Mouse (Mus musculus) layer of hippocampus, adult 2 months (tissue): ENCODE results near the gene Dact3. TPM values are rescaled to one million over a fixed set of nuclear protein-coding genes. Genes with fewer than 3 reads are reported as not detected.

Experiments used
- DNase-seq, 2 experiments: peaks; one replicate each; pipeline ENCODE4 v3.0.0; 2022; ENCODE audit warnings: low spot score in 2 of 2
- H3K27ac ChIP-seq: fragments of 200-600 bp; 2 replicates; pipeline ENCODE4 v1.8.1; 2022
- H3K4me3 ChIP-seq: fragments of 200-600 bp; 2 replicates; pipeline ENCODE4 v1.8.1; 2022; ENCODE audit warnings: mild to moderate bottlenecking
- CTCF ChIP-seq: fragments of 200-600 bp; conservative IDR thresholded peaks from 2 replicates; pipeline ENCODE4 v1.8.1; 2022; ENCODE audit warnings: antibody characterized with exemption, mild to moderate bottlenecking, moderate library complexity
- total RNA-seq, 2 experiments: library from RNA; stranded (reverse); gene quantifications; 2 replicates each; pipeline ENCODE4 v1.2.3; 2021

The Dact3 gene
- total RNA-seq, 2 experiments from 2014 or later, result 154 to 156 TPM

DNA sequence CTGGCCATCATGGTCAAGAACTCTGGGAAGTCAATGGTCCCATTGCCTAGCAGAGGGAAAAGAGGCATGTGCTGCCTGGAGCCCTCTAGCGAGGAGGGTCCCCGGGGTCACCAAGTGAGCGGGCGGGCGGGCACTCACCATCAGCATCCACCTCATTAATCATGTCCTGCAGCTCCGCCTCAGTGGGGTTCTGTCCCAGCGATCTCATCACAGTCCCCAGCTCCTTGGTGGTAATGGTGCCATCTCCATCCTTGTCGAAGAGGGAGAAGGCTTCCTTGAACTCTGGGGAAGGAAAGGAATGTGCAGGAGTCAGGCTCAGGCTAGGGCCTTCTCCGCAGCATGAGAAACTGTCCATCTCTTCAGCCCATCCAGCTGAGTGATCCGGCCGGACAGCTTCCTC lies 42.3 kb downstream of the Dact3 start:
- TF ChIP-seq CTCF, result no peak
- Histone ChIP-seq H3K27ac (peak overlapping the region; percentile 87), H3K4me3 (no peak overlapping the region)
- no peak for DNase-seq

DNA sequence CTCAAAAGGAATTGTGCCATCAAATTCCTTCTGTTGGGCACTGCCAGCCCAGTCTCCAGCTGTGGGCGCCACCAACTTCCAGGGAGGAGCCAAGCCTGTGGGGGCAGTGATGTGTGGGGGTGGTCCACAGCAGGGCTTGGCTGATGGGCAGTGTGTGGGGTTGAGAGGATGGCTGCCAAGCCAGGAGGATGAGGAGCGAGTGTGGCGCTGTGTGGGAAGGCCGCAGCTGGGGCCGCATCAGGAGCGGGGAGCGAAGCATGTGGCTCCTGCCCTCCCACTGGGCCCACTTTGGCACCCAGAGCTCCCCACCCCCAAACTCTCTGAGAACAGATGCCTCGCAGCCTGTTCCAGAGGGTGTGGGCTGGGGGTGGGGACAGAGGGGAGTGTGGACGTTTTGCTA lies 42.9 kb downstream of the Dact3 start:
- H3K27ac ChIP-seq, result peak overlapping the region; percentile 87

DNA sequence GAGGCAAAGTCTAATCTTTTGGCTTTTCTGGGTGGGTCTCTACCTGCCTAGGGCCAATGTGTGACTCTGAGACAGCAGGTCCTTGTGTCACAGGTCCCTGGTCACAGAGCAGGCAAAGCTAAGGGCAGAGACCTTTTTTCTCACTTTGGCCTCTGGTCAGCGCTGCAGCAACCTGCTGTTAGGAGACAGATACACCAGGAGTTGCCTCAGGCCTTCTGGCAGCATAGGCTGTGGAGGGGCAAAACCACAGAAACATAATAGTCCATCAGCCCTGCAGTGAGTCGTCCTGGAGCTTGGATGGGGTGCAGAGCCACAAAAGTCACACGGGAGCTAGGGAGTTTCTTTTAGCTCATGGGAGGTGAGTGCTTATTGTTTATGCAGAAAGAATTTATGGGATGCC lies 43.6 kb downstream of the Dact3 start:
- no peak for TF ChIP-seq CTCF
- Histone ChIP-seq H3K4me3 (peak overlapping the region; percentile 25; the same call in 1 of the 2 replicates), H3K27ac (peak overlapping the region; percentile 87)
- DNase-seq, result no peak

More for the DNA sequence above, 42.9 kb downstream of the Dact3 start:
- peak; percentile 78 to 81 for DNase-seq
- no peak overlapping the region for H3K4me3 ChIP-seq
- TF ChIP-seq CTCF, result no peak

DNA sequence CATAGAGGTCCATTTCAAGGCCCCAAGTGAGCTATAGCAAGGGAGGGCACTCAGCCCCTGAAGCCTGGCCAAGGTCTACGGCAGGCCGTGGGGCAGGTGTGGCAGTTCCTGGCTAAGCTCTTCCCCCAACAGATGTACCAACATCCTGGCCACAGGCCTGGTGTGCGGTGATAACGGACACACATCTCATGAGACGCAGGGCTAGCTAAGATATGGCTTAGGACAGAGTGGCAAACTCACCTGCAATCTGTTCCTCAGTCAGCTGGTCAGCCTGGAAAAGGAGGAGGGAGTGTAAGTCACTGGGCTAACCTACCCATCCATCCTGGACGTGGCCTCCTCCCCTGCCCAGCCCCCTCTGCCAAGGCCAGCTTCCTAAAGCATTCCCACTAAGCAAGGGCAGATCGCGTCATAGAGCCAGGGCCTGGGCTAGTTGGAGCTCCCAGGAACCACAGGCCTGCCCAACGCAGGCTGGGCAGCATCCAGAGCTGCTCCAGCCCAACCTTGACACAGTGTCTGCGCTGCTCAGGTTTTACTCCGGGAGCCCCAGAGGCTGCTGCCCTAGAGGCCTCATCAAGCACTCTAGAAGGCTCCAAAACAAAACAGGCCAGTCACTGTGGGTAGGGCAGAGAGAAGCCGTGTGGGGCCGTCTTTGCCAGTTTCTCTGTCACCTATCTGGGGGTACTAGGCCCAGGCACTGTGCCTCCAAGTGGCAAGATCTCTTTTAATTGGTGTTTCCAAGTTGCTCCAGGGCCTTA lies 44.5 kb downstream of the Dact3 start:
- DNase-seq, result no peak
- no peak for TF ChIP-seq CTCF
- Histone ChIP-seq H3K4me3 (peak overlapping the region; percentile 83), H3K27ac (peak overlapping the region; percentile 100)

DNA sequence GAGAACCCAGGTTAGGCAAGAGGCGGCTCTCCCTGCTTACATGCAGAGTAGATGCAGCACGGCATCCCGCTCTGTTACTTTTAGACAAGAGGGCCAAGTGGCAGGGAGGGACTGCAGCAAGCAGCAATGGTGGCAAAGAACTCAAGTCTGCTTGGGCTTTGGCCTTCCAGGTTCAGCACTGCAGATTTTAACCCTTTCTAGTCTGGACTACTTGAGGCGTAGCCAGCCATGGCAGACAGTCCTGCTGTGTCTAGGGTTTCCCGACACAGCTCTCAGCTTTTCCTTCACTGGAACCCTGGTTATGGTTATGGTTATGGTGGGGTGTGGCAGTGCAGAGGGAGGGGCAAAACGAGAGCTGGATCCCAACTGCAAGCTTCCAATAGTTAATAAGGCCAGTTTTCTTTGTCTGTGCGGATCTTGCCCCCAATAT lies 45.0 kb downstream of the Dact3 start:
- TF ChIP-seq CTCF, result no peak
- peak overlapping the region; percentile 83 for H3K4me3 ChIP-seq
- H3K27ac ChIP-seq, result peak overlapping the region; percentile 100
- DNase-seq, result no peak

DNA sequence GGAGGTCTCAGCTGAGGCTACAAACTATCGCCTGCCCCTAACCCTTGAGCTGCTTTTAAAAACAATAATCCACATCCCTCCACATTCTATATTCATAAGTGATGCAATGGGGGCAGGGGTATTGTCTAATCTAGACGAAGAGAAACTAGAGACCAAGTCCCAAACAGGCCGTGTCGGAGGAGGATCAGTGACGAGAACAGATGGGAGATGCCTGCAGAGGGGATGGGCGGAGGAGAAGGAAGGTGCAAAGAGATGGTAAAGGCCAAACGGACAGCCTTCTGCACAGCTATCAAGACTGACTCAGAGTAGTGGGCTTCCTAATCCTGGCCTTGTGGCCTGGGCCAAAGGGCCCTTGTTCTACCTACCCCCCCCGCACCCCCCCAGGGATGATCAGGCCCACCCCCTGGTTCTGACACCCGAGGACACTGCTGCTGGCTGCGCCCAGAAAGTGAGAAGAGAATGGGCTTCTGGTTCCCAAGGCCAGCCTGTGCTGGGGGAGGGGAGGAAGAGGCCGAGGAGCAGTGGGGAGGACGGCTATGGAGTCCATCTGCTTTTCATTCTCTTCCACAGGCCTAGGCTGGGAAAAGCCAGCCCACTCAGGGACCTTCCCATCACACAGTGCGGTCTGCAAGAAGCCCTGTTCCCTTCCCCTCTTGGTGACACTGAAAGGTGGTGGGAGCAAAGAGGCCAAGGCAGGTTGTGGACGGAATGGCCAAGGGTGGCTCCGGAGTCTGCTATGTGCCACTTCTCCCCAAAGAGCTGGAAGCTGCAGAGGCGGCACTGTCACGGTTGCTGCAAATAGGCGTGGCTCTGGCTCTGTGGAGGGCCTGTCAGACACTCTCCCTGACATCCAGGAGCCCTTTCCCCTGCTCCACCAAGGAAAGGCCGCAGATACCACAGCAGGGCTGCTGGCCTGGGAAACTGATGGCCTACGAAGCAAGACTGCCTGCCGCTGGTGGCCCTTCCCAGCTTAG lies 46.0 kb downstream of the Dact3 start:
- H3K4me3 ChIP-seq, result peak overlapping the region; percentile 83
- peak overlapping the region; percentile 100 for H3K27ac ChIP-seq
- DNase-seq, result peak in 1 of 2 experiments; percentile 43
- TF ChIP-seq CTCF, result no peak

DNA sequence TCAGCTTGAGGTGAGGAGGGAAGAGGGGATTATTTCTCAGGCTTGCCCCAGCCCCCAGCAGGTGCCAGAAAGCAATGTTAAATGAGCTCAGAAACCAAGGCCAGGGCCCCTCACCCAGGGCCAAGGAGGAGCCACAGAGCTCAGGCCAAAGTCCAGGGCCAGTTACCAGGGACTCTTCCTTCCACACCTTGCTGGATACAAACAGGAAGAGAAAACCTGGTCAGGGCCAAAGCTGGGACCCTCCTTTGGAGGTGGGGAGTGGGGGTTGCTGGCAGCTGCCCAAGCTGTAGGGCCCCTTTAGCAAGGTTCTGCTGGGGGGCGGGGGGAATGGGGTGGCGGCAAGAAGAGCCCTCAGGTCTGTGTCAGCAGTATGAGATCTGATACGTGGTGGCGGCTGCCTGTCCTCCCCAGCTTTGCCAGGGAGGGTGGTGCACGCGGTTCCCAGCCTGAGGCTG lies 46.8 kb downstream of the Dact3 start:
- no peak for DNase-seq
- TF ChIP-seq CTCF, result no peak
- Histone ChIP-seq H3K4me3 (peak overlapping the region; percentile 83), H3K27ac (peak overlapping the region; percentile 100)

DNA sequence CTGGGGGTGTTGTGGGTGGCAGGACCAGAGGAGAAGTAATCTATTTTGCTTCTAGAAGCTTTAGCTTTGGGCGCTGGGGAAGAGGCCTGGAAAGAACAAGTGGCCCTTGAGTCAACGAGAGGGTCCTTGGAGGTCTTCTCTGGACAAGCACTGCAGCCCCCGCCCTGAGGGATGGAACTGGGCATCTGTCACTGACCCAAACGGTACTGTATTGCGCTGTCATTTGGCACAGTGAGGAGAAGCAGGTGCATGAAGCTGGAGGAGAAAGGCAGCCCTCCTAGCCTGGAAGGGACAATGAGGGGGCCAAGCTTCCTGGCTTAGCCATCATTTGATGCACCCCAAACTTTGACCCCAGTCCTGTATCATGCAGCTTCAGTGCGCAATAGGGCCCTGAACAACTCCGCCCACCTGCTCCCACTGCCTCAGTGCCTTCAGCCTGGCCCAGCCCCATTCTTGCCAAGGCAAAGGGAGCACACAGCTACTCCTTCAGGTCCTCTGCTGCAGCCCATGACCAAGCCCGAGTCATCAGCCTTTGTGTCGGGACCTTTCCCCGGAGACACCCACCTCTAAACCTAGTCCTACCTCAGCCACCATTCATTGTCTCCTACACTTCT lies 47.4 kb downstream of the Dact3 start:
- peak in 1 of 2 experiments; percentile 48 for DNase-seq
- TF ChIP-seq CTCF, result no peak
- peak overlapping the region; percentile 83 for H3K4me3 ChIP-seq
- H3K27ac ChIP-seq, result peak overlapping the region; percentile 100

DNA sequence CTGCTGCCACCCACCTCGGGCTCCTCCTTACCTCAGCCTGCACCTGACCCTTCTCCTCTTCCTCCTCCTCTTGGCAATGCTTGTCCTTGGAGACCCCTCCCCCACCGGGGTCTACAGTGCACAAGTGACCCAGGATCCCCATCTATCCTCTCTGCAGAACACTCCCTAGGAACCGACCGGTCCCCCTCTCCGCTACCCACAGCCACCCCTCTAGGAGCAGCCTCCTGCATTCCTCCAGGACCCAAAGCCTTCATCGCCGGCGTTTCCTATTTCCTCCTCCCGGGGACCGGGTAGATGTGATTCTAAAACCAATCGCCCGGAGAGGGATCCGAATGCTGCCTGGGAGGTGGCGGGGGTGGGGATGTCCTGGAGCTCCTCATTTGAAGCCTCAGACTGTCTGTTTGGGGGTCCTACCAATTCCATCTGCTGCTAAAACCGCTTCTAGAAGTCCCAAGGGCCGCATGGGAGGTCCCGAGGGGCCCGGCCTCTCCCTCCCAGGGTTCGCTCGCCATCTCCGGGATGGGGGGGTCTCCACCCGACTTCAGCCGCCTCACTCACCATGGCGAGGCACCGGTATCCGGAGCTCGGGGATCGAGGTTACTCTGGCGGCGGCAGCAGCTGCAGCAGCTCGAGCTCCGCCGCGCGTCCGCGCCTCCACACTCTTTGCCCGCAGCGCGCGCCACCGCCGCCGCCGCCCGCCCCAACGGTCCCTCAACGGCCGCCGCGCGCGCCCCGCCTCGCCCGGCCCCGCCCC lies 48.3 kb downstream of the Dact3 start:
- DNase-seq, result peak in 1 of 2 experiments; percentile 44
- no peak for TF ChIP-seq CTCF
- Histone ChIP-seq H3K4me3 (peak overlapping the region; percentile 83), H3K27ac (peak overlapping the region; percentile 100)

DNA sequence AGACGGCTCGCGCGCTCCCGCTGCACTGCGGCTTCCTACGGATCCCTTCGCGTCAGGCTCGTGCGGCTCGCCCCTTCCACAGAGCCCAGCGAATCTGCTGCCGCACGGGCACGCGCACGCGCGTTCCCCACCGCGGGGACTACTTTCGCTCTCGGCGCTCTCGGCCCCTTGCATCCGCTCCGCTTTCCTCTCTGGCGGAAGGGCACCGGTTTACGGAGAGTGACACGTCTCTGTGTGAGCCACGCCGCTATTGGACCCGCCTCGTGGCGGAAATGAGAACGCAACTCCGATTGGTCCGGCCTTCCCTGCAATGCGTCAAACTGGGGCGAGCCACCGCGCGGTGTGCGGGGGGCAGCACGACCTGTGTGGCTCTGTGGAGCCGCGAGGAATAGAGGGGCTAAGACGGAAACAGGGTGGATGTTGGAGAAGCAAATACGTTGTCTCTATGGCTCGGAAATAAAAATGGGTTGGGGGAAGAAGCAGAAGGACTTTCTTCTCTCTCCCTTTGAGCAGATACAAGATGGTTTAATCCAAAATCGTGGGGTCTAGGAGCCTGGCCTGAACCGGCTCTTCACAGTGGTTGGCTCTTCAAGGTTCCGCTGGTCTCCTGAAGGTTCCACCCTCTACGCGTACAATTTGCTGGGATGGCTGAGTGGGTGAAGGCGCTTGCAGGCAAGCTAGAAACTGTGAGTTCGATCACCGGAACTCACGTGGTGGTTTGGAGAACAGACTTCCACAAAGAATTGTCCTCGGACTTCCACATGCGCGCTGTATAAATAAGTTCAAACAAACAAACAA lies 49.1 kb downstream of the Dact3 start, which contains the start of gene Calm3:
TSS of gene Calm3 (minus strand) at position 78 of the 798 bp plus-strand sequence.
- peak; percentile 32 for TF ChIP-seq CTCF
- Histone ChIP-seq H3K27ac (peak within 1 kb of the TSS; percentile 100), H3K4me3 (peak within 1 kb of the TSS; percentile 83)
- peak; percentile 99 to 100 for DNase-seq

DNA sequence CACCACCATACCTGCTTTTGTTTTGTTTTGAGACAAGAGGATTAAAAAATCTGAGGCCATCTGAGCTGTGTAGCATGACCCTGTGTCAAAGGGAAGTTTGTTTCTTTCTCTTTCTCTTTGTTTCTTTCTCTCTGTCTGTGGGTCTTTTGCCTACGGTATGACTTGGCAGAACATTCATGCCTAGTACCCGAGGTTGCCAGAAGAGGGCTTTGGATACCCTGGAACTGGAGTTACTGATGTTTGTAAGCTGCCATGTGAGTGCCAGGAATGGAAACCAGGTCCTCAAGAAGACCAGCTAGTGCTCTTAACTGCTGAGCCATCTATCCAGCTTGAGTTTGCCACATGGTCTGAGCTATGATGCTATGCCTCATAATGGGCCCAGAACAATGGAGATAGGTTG lies 53.2 kb downstream of the Dact3 start:
- peak; percentile 29; the same call in 1 of the 2 replicates for TF ChIP-seq CTCF
- Histone ChIP-seq H3K27ac (no peak overlapping the region), H3K4me3 (no peak overlapping the region)
- DNase-seq, result no peak
